Mouse (Mus musculus): ENCODE results near the gene Sytl1.

DNA sequence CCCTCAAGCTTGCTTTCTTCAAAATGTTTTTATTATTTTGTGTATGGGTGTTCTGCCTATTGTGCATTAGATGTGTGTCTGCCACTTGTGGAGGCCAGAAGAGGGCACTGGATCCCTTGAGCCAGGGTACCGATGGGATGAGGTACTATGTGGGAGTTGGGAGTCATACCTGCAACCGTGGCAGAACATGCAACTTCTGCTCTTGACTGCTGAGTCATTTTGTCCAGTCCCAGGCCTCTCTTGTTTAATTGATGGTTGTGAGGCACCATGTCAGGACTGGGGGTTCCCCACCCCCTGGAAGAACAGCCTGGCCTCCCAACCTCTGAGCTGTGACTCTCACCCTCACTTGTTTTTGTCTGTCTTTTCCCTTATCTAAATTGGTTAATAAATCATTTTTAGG lies 1.6 kb upstream of the Sytl1 start:
- TF ChIP-seq TAL1 (IDR thresholded peaks at IDR 0.05; ENCODE audit: low read length) (no peak), GATA1 (IDR thresholded peaks at IDR 0.05; ENCODE audit: low read length) (no peak)
